Mouse (Mus musculus) midbrain, embryonic 10.5 days (tissue): ENCODE results near the gene Rin1. TPM values are rescaled to one million over a fixed set of nuclear protein-coding genes. Genes with fewer than 3 reads are reported as not detected.
"Not testable (repeated sequence)": the region's sequence is repeated elsewhere in the genome, so short reads cannot be mapped to it uniquely, and the experiment has no call there.

Experiments used
- DNase-seq: peaks from one replicate; pipeline ENCODE4 v3.0.0-alpha.2; 2017; ENCODE audit warnings: low spot score
- H3K27ac ChIP-seq: fragments of 300-500 bp; sonication (generic); replicated peaks from 2 replicates; pipeline ENCODE4 v1.5.1; 2016; ENCODE audit warnings: mild to moderate bottlenecking
- H3K27me3 ChIP-seq: fragments of 300-500 bp; sonication (generic); 2 replicates; pipeline ENCODE4 v1.6.1; 2016; ENCODE audit warnings: low read depth, mild to moderate bottlenecking; ENCODE audit not compliant: poor library complexity, severe bottlenecking
- H3K36me3 ChIP-seq: fragments of 300-500 bp; sonication (generic); 2 replicates; pipeline ENCODE4 v1.6.1; 2016; ENCODE audit warnings: mild to moderate bottlenecking, moderate library complexity
- H3K4me1 ChIP-seq: fragments of 300-500 bp; sonication (generic); 2 replicates; pipeline ENCODE4 v1.6.1; 2016
- H3K4me3 ChIP-seq: fragments of 300-500 bp; sonication (generic); 2 replicates; pipeline ENCODE4 v1.5.1; 2016; ENCODE audit warnings: mild to moderate bottlenecking, moderate library complexity
- H3K9me3 ChIP-seq: fragments of 300-500 bp; sonication (generic); replicated peaks from 2 replicates; pipeline ENCODE4 v1.6.1; 2016; ENCODE audit warnings: mild to moderate bottlenecking
- WGBS: fragments of 180-500 bp; shearing (Covaris S2); methylation state at CpG from one replicate; pipeline ENCODE4 v1.1.7; 2016; 5-methylcytosine and 5-hydroxymethylcytosine counted together
- polyA plus RNA-seq: library from polyadenylated mRNA; unstranded; fragments of >200 nt; fragmentation: Nextera tagmentation; extraction: Ambion mirVana; gene quantifications from 2 replicates; pipeline ENCODE4 v1.2.1, GENCODE M21; 2016

The Rin1 gene
- polyA plus RNA-seq, 1 experiment from 2014 or later: 2.8 TPM

DNA sequence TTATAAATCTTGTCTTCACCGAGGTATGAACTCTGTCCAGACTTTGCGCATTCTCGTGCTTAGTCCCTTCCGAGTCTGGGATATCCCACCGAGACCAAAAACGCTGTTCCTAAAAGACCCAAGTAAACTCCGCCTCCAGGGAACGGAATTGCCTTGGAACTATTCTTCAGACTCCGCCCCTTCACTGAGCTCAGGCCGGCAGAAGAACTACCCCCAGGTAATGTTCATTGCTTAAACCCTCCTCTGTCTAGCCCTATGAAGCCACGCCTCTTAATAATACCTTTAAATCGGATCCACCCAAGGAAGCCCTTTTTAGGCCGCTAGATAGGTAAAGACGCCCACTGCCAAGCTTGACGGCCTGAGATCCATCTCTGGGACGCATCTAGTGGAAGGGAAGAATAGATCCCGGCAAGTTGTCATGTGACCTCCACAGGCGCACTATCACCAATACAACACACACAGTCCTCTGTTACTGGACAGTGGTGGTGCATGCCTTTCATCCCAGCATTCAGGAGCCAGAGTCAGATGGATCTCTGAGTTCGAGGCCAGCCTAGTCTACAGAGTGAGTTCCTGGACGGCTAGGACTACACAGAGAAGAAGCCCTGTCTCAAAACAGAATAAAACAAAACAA is 22.2 kb downstream of the Rin1 start:
- peak; percentile 38 for DNase-seq
- Histone ChIP-seq H3K27ac (peak overlapping the region; percentile 88), H3K36me3 (no peaks in the 10 kb centered on the region), H3K4me3 (peak overlapping the region; percentile 60), H3K4me1 (peaks cover 50% of the 10 kb centered on the region), H3K9me3 (no peaks in the 10 kb centered on the region), H3K27me3 (peaks cover 56% of the 10 kb centered on the region)
- WGBS: 5% methylated on average over 20 of the region's 20 CpGs

DNA sequence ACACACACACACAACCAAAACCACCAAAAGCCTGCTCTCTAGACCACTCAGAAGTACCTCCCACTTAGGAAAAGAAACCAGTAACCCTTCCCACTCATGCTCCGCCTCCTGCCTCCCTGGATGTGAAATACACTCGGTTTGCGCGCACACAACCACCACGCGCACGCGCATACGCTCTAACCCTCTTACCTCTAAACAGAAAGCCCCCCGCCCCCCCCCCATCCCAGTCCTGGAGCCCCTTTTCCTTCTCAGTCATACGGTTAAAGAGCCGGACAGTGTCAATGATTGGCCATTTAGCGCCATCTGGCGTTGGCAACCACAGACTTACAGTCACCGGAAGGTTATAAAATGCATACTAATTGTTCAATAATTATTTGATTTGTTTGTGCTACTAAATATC is 22.7 kb downstream of the Rin1 start:
- H3K9me3 ChIP-seq: no peaks in the 10 kb centered on the region
- no peaks in the 10 kb centered on the region for H3K36me3 ChIP-seq
- H3K27me3 ChIP-seq: peaks cover 51% of the 10 kb centered on the region
- 2% methylated on average over 15 of the region's 15 CpGs for WGBS
- peaks cover 45% of the 10 kb centered on the region for H3K4me1 ChIP-seq
- DNase-seq: peak; percentile 75
- no peak overlapping the region for H3K27ac ChIP-seq
- peak overlapping the region; percentile 60 for H3K4me3 ChIP-seq

GRCm38 (mm10) chr19:5073518-5073917 is 23.2 kb downstream of the Rin1 start:
- DNase-seq: no peak

DNA sequence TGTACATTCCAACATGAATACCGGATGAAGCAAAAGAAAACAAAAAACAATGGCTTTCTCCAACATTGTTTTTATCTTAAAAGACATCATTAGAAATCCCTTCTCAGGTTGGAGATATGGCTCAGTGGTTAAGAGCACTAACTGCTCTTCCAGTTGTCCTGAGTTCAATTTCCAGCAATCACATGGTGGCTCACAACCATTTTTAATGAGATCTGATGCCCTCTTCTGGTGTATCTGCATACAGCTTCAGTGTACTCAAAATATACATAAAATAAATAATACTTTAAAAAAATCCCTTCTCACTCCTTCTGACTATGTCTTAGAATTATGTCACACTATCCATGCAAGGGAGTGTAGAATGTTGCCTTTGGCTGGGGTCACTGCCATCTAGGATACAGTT is 29.0 kb downstream of the Rin1 start:
- peaks cover 56% of the 10 kb centered on the region for H3K27me3 ChIP-seq
- no peak for DNase-seq
- no peak overlapping the region for H3K4me3 ChIP-seq
- H3K4me1 ChIP-seq: no peaks in the 10 kb centered on the region
- no peaks in the 10 kb centered on the region for H3K9me3 ChIP-seq
- H3K36me3 ChIP-seq: no peaks in the 10 kb centered on the region
- WGBS: 85% methylated on average over 1 of the region's 1 CpGs
- no peak overlapping the region for H3K27ac ChIP-seq

More at GRCm38 (mm10) chr19:5073518-5073917, 23.2 kb downstream of the Rin1 start:
- H3K27me3 ChIP-seq: peaks cover 46% of the 10 kb centered on the region
- H3K4me3 ChIP-seq: no peak overlapping the region
- H3K36me3 ChIP-seq: no peaks in the 10 kb centered on the region
- H3K27ac ChIP-seq: no peak overlapping the region
- peaks cover 40% of the 10 kb centered on the region for H3K4me1 ChIP-seq
- WGBS: 46% methylated on average over 5 of the region's 5 CpGs
- H3K9me3 ChIP-seq: no peaks in the 10 kb centered on the region

- DNase-seq: no peak
- no peaks in the 10 kb centered on the region for H3K9me3 ChIP-seq
- no peak overlapping the region for H3K27ac ChIP-seq
- WGBS: 60% methylated on average over 18 of the region's 18 CpGs
- H3K4me3 ChIP-seq: no peak overlapping the region
- peaks cover 70% of the 10 kb centered on the region for H3K27me3 ChIP-seq
- no peaks in the 10 kb centered on the region for H3K36me3 ChIP-seq
- peaks cover 12% of the 10 kb centered on the region for H3K4me1 ChIP-seq
These were observed 31.7 kb downstream of the Rin1 start for GRCm38 (mm10) chr19:5082005-5082404.

DNA sequence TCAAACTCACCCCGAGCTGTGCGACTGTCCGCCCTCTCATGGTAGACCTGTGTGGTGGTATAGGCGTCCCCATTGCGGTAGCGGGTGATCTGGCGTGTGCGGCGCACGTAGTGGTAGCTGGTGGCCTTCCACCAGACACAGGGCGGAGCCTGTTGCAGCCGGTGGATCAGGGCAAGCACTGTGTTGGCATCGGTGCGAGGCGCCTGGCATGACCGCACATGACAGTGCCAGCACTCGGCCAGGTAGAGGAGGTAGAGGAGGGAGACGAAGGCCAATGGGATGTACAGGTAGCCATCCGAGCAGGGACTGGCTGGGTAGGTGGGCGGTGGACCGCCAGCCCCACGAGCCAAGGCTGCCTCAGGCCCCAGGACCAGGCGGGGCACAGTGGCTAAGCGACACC is 32.3 kb downstream of the Rin1 start:
- no peak overlapping the region for H3K27ac ChIP-seq
- no peak overlapping the region for H3K4me3 ChIP-seq
- no peak for DNase-seq
- H3K9me3 ChIP-seq: no peaks in the 10 kb centered on the region
- peaks cover 70% of the 10 kb centered on the region for H3K27me3 ChIP-seq
- peaks cover 17% of the 10 kb centered on the region for H3K4me1 ChIP-seq
- H3K36me3 ChIP-seq: no peaks in the 10 kb centered on the region
- 70% methylated on average over 24 of the region's 24 CpGs for WGBS

DNA sequence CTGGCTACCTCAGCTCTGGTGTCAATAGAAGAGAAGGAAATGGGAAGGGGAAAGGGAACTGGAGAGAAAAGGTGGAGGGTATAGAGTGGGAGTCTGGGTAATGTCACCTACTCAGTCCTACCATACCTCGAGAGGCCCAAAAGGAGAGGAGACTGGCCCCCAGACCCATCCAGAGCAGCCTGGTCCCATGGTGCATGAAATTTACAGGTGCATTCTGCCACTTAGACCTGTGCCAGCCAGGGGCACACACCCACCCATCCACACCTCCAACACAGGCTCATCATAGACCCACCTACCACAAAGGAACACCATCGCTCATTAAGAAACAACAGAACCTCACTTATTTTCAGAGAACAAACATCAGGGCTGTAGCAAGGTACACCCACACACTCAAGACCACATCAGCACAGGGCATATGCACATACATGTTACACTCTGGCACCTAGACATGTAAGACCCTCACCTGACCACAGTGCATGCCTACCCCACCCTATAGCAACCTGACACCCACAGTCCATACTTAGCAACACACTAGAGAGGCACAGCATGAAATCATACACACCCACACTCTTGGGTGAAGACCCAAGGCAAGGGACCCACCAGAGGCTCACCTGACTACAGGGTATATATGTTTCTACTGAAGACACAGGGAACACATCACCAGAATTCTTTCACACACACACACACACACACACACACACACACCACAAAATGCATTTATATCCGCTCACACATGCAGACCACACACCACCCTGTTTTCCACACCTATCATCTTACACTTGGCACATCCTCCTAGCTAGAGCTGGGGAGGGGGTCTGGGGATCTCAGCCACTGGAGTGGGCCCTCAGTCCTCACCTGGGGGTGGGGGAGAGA is 33.9 kb downstream of the Rin1 start:
- Histone ChIP-seq H3K27me3 (peaks cover 70% of the 10 kb centered on the region), H3K4me1 (peaks cover 26% of the 10 kb centered on the region)

GRCm38 (mm10) chr19:5084834-5085144 is 34.5 kb downstream of the Rin1 start:
- H3K4me3 ChIP-seq: peak overlapping the region; percentile 59
- peaks cover 30% of the 10 kb centered on the region for H3K4me1 ChIP-seq

More for the DNA sequence above, 33.9 kb downstream of the Rin1 start:
- no peak for DNase-seq
- 55% methylated on average over 3 of the region's 3 CpGs for WGBS
- no peaks in the 10 kb centered on the region for H3K36me3 ChIP-seq
- no peaks in the 10 kb centered on the region for H3K9me3 ChIP-seq
- H3K27ac ChIP-seq: no peak overlapping the region
- peak overlapping the region; percentile 59; the same call in 1 of the 2 replicates for H3K4me3 ChIP-seq

GRCm38 (mm10) chr19:5085145-5085863 is 35.0 kb downstream of the Rin1 start, which contains the start of gene Tmem151a:
Gene Tmem151a, minus strand, starts transcription at chr19:5085531.
- Histone ChIP-seq H3K27me3 (peaks cover 63% of the 10 kb centered on the region), H3K4me1 (peaks cover 30% of the 10 kb centered on the region), H3K36me3 (peaks cover 6% of the 10 kb centered on the region), H3K9me3 (no peaks in the 10 kb centered on the region), H3K27ac (no peak within 1 kb of the TSS), H3K4me3 (peak within 1 kb of the TSS; percentile 59)
- DNase-seq: no peak
- WGBS: 1% methylated on average over 69 of the region's 69 CpGs

More at GRCm38 (mm10) chr19:5084834-5085144, 34.5 kb downstream of the Rin1 start:
- Histone ChIP-seq H3K9me3 (no peaks in the 10 kb centered on the region), H3K27me3 (peaks cover 68% of the 10 kb centered on the region), H3K27ac (no peak overlapping the region), H3K36me3 (peaks cover 3% of the 10 kb centered on the region)
- no peak for DNase-seq
- 4% methylated on average over 15 of the region's 15 CpGs for WGBS

- H3K27me3 ChIP-seq: peaks cover 51% of the 10 kb centered on the region
- H3K27ac ChIP-seq, H3K4me3 ChIP-seq, H3K9me3 ChIP-seq, DNase-seq: not testable (repeated sequence)
- H3K4me1 ChIP-seq: peaks cover 30% of the 10 kb centered on the region
- 64% methylated on average over 4 of the region's 4 CpGs for WGBS
- H3K36me3 ChIP-seq: peaks cover 19% of the 10 kb centered on the region
These were observed 36.3 kb downstream of the Rin1 start for GRCm38 (mm10) chr19:5086533-5086932.

DNA sequence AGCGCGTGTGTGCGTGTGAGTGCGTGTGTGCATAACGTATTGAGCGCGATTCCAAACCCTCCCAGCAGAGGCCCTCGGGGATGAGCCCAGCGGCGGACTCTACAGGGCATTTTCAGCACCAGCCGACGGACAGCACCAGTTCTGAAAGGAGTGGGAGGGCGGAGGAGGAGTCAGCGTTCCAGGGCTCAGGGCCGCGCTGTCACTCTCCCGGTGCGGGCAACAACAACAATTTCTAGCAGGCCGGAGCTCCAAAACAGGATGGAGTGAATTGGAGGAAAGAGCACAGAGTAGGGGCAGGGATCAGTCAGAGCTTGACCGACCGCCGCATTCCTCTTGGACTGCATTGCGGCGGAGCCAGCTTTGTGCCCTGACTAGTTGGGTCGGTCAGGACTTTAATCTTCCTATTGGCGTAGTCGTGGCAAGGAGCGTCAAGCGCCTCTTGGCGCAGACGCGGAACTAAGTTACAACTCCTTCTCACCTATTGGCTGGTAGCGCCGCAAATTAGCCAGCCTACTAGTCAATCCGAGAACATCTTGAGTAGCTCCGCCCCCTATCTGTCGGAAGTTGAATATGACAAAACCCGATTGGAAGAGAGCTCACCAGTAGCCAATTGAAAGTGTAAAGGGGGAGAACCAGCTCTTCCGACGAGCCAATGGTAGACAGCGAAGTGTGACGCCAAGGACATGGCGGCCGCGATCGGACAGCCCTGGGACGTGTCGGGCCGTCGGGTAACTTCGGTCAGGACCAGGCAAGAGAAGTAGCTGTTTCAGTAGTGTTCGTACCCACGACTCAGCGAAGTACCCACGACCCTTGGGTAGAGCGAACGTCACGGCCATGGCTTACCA is 37.8 kb downstream of the Rin1 start, which contains the start of gene Yif1a:
Yif1a (plus strand) TSS at position 655 of the 845 bp plus-strand sequence.
- H3K4me3 ChIP-seq: peak within 1 kb of the TSS; percentile 91
- peak within 1 kb of the TSS; percentile 84 for H3K27ac ChIP-seq
- H3K4me1 ChIP-seq: peaks cover 31% of the 10 kb centered on the region
- peaks cover 35% of the 10 kb centered on the region for H3K27me3 ChIP-seq
- no peaks in the 10 kb centered on the region for H3K9me3 ChIP-seq
- peak; percentile 94 for DNase-seq
- peaks cover 34% of the 10 kb centered on the region for H3K36me3 ChIP-seq
- under 1% methylated on average over 58 of the region's 58 CpGs for WGBS

- Histone ChIP-seq H3K4me1 (peaks cover 44% of the 10 kb centered on the region), H3K36me3 (peaks cover 42% of the 10 kb centered on the region), H3K9me3 (no peaks in the 10 kb centered on the region), H3K4me3 (peak overlapping the region; percentile 91), H3K27ac (no peak overlapping the region), H3K27me3 (peaks cover 23% of the 10 kb centered on the region)
- 93% methylated on average over 4 of the region's 4 CpGs for WGBS
- no peak for DNase-seq
These were observed 39.0 kb downstream of the Rin1 start for GRCm38 (mm10) chr19:5089324-5089723.
